12 mouse cellular contexts compared by ENCODE assay signal in the genomic region with DNA sequence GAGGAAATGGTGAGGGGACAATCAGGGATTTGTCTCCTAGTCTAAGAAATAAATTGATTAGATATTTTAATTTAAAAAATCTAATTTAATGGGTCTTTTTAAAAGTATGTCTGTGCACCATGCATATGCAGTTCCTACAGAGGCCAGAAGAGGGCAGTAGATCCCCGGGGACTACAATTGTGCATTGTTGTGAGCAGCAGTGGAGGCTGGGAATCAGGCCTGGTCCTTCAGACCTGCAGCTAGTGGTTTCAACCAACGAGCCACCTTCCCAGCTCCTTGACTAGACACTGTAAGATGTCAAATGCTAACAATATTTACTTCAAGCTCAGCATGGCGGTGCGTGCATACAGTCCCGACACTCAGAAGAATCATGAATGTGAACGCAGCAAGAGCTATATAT.
DNase-seq lines count a peak whose midpoint lies in the region; ATAC-seq and TF ChIP-seq lines count a peak whose summit lies in the region.
"Had no signal": no experiment of that assay in that cellular context is flagged by ENCODE, and none has a peak within 500 bp of the region (broad histone marks: within the 10 kb centered on the region; RNA-seq: fewer than 3 reads in every experiment).

No protein-coding gene starts in this region.

- H3K36me3 ChIP-seq in liver, embryonic 12.5 days = no peaks in the 10 kb centered on the region
- H3K36me3 ChIP-seq in ES-Bruce4 (ENCODE audit: control insufficient read depth, insufficient read depth, low read length, poor library complexity, severe bottlenecking) = no peaks in the 10 kb centered on the region
- H3K36me3 ChIP-seq in liver, embryonic 14.5 days (replicated peaks; ENCODE audit: control insufficient read depth, insufficient read depth, low read depth) = no peaks in the 10 kb centered on the region
- no peaks in the 10 kb centered on the region for H3K36me3 ChIP-seq in forebrain, embryonic 11.5 days (ENCODE audit: control insufficient read depth, insufficient read depth, low read length)
- H3K36me3 ChIP-seq: limb, embryonic 13.5 days; neural tube, embryonic 13.5 days had no signal

- no peaks in the 10 kb centered on the region for H3K9me3 ChIP-seq in liver, embryonic 12.5 days (replicated peaks)
- no peaks in the 10 kb centered on the region for H3K9me3 ChIP-seq in ES-Bruce4 (replicated peaks; ENCODE audit: control insufficient read depth, insufficient read depth, low read length, poor library complexity, severe bottlenecking)
- H3K9me3 ChIP-seq in liver, embryonic 14.5 days (ENCODE audit: control insufficient read depth, low read length) = no peaks in the 10 kb centered on the region
- H3K9me3 ChIP-seq in forebrain, embryonic 11.5 days (ENCODE audit: control insufficient read depth, low read length) = no peaks in the 10 kb centered on the region; the same call in 1 of the 2 replicates
- H3K9me3 ChIP-seq: limb, embryonic 13.5 days; neural tube, embryonic 13.5 days had no signal

- no peak overlapping the region for H3K27ac ChIP-seq in liver, embryonic 12.5 days
- H3K27ac ChIP-seq in ES-Bruce4 (ENCODE audit: insufficient read depth, low read length) = no peak overlapping the region
- no peak overlapping the region for H3K27ac ChIP-seq in liver, embryonic 14.5 days
- H3K27ac ChIP-seq in forebrain, embryonic 11.5 days (ENCODE audit: low read depth, low read length) = no peak overlapping the region
- H3K27ac ChIP-seq: limb, embryonic 13.5 days; neural tube, embryonic 13.5 days had no signal

- ATAC-seq in liver, embryonic 12.5 days = no peak
- ATAC-seq in liver, embryonic 14.5 days (ENCODE audit: insufficient read depth) = no peak
- ATAC-seq in forebrain, embryonic 11.5 days (replicated peaks; ENCODE audit: low FRiP score) = no peak
- ATAC-seq: activated CD4-positive, CD25-positive, alpha-beta regulatory T cell, adult 4 months had no signal

- H3K4me2 ChIP-seq in liver, embryonic 12.5 days = no peak overlapping the region
- no peak overlapping the region for H3K4me2 ChIP-seq in liver, embryonic 14.5 days (ENCODE audit: low read depth)
- H3K4me2 ChIP-seq in forebrain, embryonic 11.5 days (ENCODE audit: low read depth, low read length, severe bottlenecking) = no peak overlapping the region
- H3K4me2 ChIP-seq: limb, embryonic 13.5 days; neural tube, embryonic 13.5 days had no signal

- no peak for TF ChIP-seq EP300 in ES-Bruce4 (IDR thresholded peaks at IDR 0.05; ENCODE audit: insufficient read depth, low read depth, low read length)
- TF ChIP-seq EP300 in liver, embryonic 14.5 days (IDR thresholded peaks at IDR 0.05; ENCODE audit: low read depth) = no peak

- TF ChIP-seq POLR2A in ES-Bruce4 (IDR thresholded peaks at IDR 0.05; ENCODE audit: insufficient read depth, low read length) = no peak

- H3K9ac ChIP-seq in liver, embryonic 12.5 days = no peak overlapping the region
- no peak overlapping the region for H3K9ac ChIP-seq in ES-Bruce4 (ENCODE audit: low read depth, poor library complexity, severe bottlenecking)
- no peak overlapping the region for H3K9ac ChIP-seq in liver, embryonic 14.5 days (replicated peaks)
- H3K9ac ChIP-seq in forebrain, embryonic 11.5 days (ENCODE audit: low read length) = no peak overlapping the region
- H3K9ac ChIP-seq: limb, embryonic 13.5 days; neural tube, embryonic 13.5 days had no signal

- no peaks in the 10 kb centered on the region for H3K27me3 ChIP-seq in liver, embryonic 12.5 days (replicated peaks)
- no peaks in the 10 kb centered on the region for H3K27me3 ChIP-seq in ES-Bruce4 (ENCODE audit: control insufficient read depth, insufficient read depth, low read length, poor library complexity, severe bottlenecking)
- no peaks in the 10 kb centered on the region for H3K27me3 ChIP-seq in liver, embryonic 14.5 days (ENCODE audit: control insufficient read depth, insufficient read depth, low read length)
- H3K27me3 ChIP-seq in forebrain, embryonic 11.5 days (ENCODE audit: control insufficient read depth, insufficient read depth, low read length) = no peaks in the 10 kb centered on the region
- H3K27me3 ChIP-seq: limb, embryonic 13.5 days; neural tube, embryonic 13.5 days had no signal

- WGBS in liver, embryonic 12.5 days (ENCODE audit: insufficient replicate concordance) = 88% methylated on average over 6 of the region's 6 CpGs
- WGBS in liver, embryonic 14.5 days (ENCODE audit: insufficient replicate concordance) = 83% methylated on average over 6 of the region's 6 CpGs
- WGBS in forebrain, embryonic 11.5 days = 93% methylated on average over 6 of the region's 6 CpGs

- peak; percentile 12 for DNase-seq in adrenal gland, postnatal 10 days
- no peak for DNase-seq in adrenal gland, adult 18-20 months (ENCODE audit: low spot score in 2 of 2)
- peak; percentile 12 for DNase-seq in liver
- no peak for DNase-seq in liver, embryonic 14.5 days (ENCODE audit: low read depth in 3 of 3, low spot score in 3 of 3)
- DNase-seq in forebrain, embryonic 11.5 days (ENCODE audit: low spot score) = no peak
- no peak for DNase-seq in retina, embryonic 14.5 days (ENCODE audit: low spot score)

- no peaks in the 10 kb centered on the region for H3K4me1 ChIP-seq in liver, embryonic 12.5 days
- no peaks in the 10 kb centered on the region for H3K4me1 ChIP-seq in ES-Bruce4 (ENCODE audit: control insufficient read depth, insufficient read depth, low read length)
- H3K4me1 ChIP-seq in liver, embryonic 14.5 days (replicated peaks; ENCODE audit: control insufficient read depth in 2 of 2, insufficient read depth in 2 of 2, low read length in 1 of 2) = no peaks in the 10 kb centered on the region
- no peaks in the 10 kb centered on the region for H3K4me1 ChIP-seq in forebrain, embryonic 11.5 days (replicated peaks; ENCODE audit: control insufficient read depth, insufficient read depth, low read length)
- H3K4me1 ChIP-seq: neural tube, embryonic 13.5 days had no signal

- no peak overlapping the region for H3K4me3 ChIP-seq in liver, embryonic 12.5 days
- H3K4me3 ChIP-seq in ES-Bruce4 (ENCODE audit: low read depth, low read length) = no peak overlapping the region
- no peak overlapping the region for H3K4me3 ChIP-seq in liver, embryonic 14.5 days (ENCODE audit: insufficient read depth in 1 of 2, low read depth in 2 of 2, low read length in 2 of 2)
- H3K4me3 ChIP-seq in forebrain, embryonic 11.5 days (ENCODE audit: low read depth, low read length) = no peak overlapping the region
- H3K4me3 ChIP-seq: erythroblast, embryonic 14.5 days; limb, embryonic 13.5 days; neural tube, embryonic 13.5 days had no signal

- peak; percentile 44 for TF ChIP-seq CTCF in ES-Bruce4 (IDR thresholded peaks at IDR 0.05; ENCODE audit: low read depth, low read length)
- TF ChIP-seq CTCF in liver, embryonic 14.5 days (IDR thresholded peaks at IDR 0.05; ENCODE audit: low read depth) = peak; percentile 72

Comparison
In these comparisons a context has a peak if more than half of its experiments do, and no peak if none do; other contexts are left out.
1. DNase-seq: peak in adrenal gland, postnatal 10 days (single experiment) and liver (single experiment); none in adrenal gland, adult 18-20 months (0 of 2), liver, embryonic 14.5 days (0 of 3), forebrain, embryonic 11.5 days (single experiment) and retina, embryonic 14.5 days (single experiment).